ENCODE assay signal across 7 mouse cellular contexts in the genomic region with DNA sequence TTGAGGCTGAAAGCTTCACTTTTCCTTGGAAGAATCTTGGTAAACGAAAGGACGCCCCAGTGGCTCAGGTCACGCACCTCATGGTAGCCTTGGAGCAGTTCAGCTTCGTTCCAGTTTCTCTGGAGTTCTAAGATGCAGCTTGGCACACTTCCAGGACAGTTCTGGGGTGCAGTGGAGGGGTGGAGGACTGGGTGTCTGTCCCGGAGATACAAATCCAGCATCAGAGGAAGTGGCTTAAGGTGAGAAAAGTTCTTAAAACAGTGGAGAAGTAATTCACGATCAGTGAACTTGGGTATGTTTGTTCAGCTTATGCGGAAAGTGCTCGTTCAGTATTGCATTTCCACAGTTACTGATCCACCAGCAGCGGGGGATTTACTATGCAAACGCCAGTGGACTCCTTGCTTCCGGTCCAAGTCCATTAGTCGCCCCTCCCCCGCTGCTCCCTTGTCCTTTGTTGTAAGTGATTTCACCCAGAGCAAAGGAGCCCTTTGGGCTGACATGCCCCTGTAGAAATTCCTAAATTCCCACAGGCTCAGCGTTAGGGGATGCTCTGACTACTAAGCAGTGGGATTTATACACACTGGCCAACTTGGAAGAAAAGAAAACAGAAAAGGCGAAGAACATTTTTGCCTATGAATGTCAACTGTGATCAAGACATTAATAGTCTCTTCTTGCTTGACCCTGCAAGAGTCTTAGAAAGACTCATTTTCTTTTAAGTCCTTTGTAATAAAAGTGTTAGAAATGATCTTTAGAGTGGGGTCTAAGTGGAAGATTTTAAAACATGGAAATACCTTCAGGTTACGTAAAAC.
DNase-seq lines count a peak whose midpoint lies in the region; ATAC-seq and TF ChIP-seq lines count a peak whose summit lies in the region.

No protein-coding gene starts in this region.

- no peaks in the 10 kb centered on the region for H3K36me3 ChIP-seq in kidney, adult 2 months (ENCODE audit: control insufficient read depth, insufficient read depth, low read length)
- no peaks in the 10 kb centered on the region for H3K36me3 ChIP-seq in limb, embryonic 10.5 days
- H3K36me3 ChIP-seq in midbrain, embryonic 14.5 days (ENCODE audit: control insufficient read depth, insufficient read depth, low read length): no peaks in the 10 kb centered on the region

- ATAC-seq in cerebellum, adult (ENCODE audit: insufficient number of reproducible peaks, low FRiP score, low TSS enrichment): 0 out of 2 replicates have a peak, but pooled peaks have one; percentile 49
- peak; percentile 80 for ATAC-seq in midbrain, embryonic 14.5 days (ENCODE audit: low FRiP score, low TSS enrichment)
- no peak for ATAC-seq in inflammation-experienced regulatory T-cells, adult 6 months

- peaks cover 3% of the 10 kb centered on the region; the same call in 1 of the 2 replicates for H3K4me1 ChIP-seq in kidney, adult 2 months (ENCODE audit: control insufficient read depth, insufficient read depth, low read length)
- peaks cover 16% of the 10 kb centered on the region for H3K4me1 ChIP-seq in limb, embryonic 10.5 days
- H3K4me1 ChIP-seq in midbrain, embryonic 14.5 days (ENCODE audit: control insufficient read depth, insufficient read depth, low read length): peaks cover 12% of the 10 kb centered on the region

- no peak for TF ChIP-seq CTCF in kidney, adult 2 months (conservative IDR thresholded peaks at IDR 0.05; ENCODE audit: insufficient read depth, insufficient read length, low read depth, low read length)

- H3K27ac ChIP-seq in kidney, adult 2 months (ENCODE audit: insufficient read depth, low read depth, low read length): peak overlapping the region; percentile 79
- peak overlapping the region; percentile 71 for H3K27ac ChIP-seq in limb, embryonic 10.5 days
- peak overlapping the region; percentile 60 for H3K27ac ChIP-seq in midbrain, embryonic 14.5 days (replicated peaks; ENCODE audit: low read depth, low read length)

- H3K9me3 ChIP-seq in limb, embryonic 10.5 days (replicated peaks): no peaks in the 10 kb centered on the region
- H3K9me3 ChIP-seq in midbrain, embryonic 14.5 days (ENCODE audit: control insufficient read depth, low read length): no peaks in the 10 kb centered on the region

- WGBS in kidney, adult 2 months: 10% methylated on average over 16 of the region's 16 CpGs
- WGBS in limb, embryonic 10.5 days: 13% methylated on average over 16 of the region's 16 CpGs
- WGBS in midbrain, embryonic 14.5 days: 5% methylated on average over 16 of the region's 16 CpGs

- H3K27me3 ChIP-seq in kidney, adult 2 months (replicated peaks; ENCODE audit: control insufficient read depth, insufficient read depth, low read length): no peaks in the 10 kb centered on the region
- H3K27me3 ChIP-seq in limb, embryonic 10.5 days (ENCODE audit: low read depth, poor library complexity, severe bottlenecking): no peaks in the 10 kb centered on the region
- no peaks in the 10 kb centered on the region for H3K27me3 ChIP-seq in midbrain, embryonic 14.5 days (ENCODE audit: control insufficient read depth, insufficient read depth, low read length)

- peak overlapping the region; percentile 68 for H3K4me2 ChIP-seq in midbrain, embryonic 14.5 days (ENCODE audit: low read length)

- peak overlapping the region; percentile 48 for H3K4me3 ChIP-seq in kidney, adult 2 months (ENCODE audit: insufficient read depth, low read depth, low read length)
- H3K4me3 ChIP-seq in limb, embryonic 10.5 days: peak overlapping the region; percentile 49
- H3K4me3 ChIP-seq in midbrain, embryonic 14.5 days (replicated peaks; ENCODE audit: low read depth, low read length): peak overlapping the region; percentile 40

- no peak for TF ChIP-seq POLR2A in kidney, adult 2 months (IDR thresholded peaks at IDR 0.05; ENCODE audit: low read depth, low read length)

- peak; percentile 87 for DNase-seq in embryo, embryonic 10.5 days (ENCODE audit: low spot score)
- peak; percentile 5 to 19 for DNase-seq in heart, adult 9 months (ENCODE audit: low spot score in 2 of 2)
- peak; percentile 93 for DNase-seq in kidney, adult 2 months
- DNase-seq in limb, embryonic 10.5 days (ENCODE audit: low spot score): peak; percentile 65
- DNase-seq in midbrain, embryonic 14.5 days: peak; percentile 85

- peak overlapping the region; percentile 45; the same call in 1 of the 2 replicates for H3K9ac ChIP-seq in midbrain, embryonic 14.5 days (replicated peaks; ENCODE audit: low read length)

Comparison
In these comparisons a context has a peak if more than half of its experiments do, and no peak if none do; other contexts are left out.
1. DNase-seq: peak in every context shown above with its lines; median percentile 93 in kidney, adult 2 months; 87 in embryo, embryonic 10.5 days; 85 in midbrain, embryonic 14.5 days; 65 in limb, embryonic 10.5 days; 12 in heart, adult 9 months.